Mouse (Mus musculus) ovary, adult 18-20 months (tissue): ENCODE measurements around the gene Abcc4.

Experiments
- DNase-seq: peaks from one replicate; pipeline ENCODE4 v3.0.0; 2022; ENCODE audit warnings: low spot score, mixed read lengths

Abcc4 gene

DNA sequence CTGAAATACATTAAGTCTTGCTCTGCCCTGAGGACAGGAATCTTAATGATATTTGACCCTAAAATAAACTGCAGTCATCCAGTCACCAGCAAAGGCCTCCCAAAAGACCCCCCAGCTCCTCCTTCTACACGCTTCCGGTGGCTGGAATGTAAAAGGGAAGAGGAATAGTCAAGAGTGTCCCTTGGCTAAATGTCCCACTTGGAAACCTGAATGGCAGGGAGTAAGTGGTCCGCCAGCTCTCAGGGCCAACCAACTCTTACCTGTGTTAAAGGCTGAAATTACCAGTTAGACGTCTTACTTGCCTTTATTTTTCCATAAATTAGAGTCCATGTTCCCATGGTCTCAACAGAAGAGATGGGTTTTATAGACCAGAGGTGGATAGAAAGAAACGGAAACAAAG, 6.9 kb upstream of the Abcc4 start:
- no peak for DNase-seq

DNA sequence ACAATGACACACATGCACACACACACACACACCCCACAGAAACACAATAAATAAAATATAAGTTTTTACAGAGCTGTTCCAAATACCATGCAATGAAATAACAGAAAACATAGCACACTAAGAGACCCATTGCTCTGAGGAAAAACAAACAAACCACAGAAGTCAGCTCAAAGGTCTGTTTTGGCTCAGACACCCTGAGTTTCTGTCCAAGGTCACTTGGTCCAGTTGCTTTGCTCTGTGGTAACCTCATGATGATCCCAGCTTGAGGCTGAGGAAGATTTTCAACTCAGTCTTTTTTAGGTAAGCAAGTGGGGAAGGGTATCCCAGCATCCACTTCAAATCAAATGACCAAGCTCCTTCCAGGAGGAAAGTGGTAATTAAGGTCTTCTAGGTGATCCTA, 4.9 kb upstream of the Abcc4 start:
- DNase-seq, result no peak

DNA sequence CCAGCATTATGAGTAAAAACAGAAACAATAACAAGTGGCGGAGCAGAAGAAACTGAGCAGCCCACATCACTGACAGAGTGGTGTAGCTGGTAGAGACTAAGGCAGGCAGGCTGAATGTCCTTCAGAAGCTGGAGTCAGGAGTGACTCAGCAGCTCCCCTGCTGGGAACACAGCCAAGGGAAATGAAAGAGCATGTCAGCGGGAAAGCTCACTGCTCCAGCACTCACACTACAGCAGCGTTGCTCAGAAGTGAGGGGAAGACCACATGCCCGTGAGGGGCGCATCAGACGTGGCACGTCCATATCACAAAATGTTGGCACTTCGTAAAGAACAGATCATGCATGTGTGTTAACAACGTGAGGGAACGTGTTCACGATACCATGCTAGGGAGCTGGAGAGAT, 3.7 kb upstream of the Abcc4 start:
- peak; percentile 86 for DNase-seq

DNA sequence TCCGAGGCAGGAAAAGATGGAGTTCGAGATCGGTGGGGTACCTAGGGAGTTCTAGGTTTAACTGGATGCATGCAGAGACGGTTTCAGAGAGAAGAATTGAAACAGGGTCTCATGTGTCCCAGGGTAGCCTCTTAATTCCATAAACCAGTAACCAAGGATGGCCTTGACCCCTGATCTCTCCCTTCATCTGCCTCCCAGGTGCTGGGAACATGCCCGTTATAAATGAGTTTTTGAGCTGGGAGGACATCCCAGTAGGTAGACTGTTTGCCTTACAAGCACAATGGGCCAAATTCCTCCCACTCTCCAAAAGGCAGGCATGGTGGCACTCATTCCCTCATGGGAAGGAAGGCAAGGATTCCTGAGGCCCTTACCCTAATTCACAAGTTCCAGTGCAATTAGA, 2.1 kb upstream of the Abcc4 start:
- DNase-seq, result no peak

DNA sequence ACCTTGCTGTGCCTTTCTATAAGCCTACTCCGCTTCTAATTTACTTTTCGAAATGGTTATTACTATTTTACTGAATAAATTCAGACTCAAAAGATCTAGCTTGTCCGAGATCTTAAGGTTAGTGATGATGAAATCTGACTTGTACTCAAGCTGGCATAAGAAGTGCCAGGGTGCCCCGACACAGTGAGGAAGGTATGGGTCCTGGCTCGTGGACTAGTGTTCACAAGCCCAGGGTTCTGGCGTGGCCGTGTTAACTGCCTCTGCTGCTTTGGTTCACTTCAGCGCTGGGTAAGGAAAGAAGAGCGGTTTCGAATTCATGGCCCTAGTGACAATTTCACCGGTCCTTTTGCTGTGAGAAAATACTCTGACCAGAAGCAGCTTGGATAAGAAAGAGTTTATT, 943 bp upstream of the Abcc4 start:
- no peak for DNase-seq

DNA sequence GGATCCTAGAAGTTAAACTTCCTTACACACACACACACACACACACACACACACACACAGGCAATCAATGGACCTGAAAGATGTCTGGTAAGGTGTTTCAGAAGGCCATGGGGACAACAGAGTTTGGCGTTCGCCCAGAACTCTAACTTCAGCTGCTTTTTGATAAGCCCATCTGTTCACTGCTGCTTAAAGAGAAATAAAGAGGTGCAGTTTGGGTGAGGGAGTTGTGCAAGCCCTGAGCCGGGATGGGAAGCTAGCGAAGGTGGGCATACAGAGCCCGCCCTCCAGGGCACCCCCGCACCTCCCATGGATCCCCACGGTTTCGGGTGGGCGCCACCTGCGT, 583 bp downstream of the Abcc4 start:
- DNase-seq, result no peak

DNA sequence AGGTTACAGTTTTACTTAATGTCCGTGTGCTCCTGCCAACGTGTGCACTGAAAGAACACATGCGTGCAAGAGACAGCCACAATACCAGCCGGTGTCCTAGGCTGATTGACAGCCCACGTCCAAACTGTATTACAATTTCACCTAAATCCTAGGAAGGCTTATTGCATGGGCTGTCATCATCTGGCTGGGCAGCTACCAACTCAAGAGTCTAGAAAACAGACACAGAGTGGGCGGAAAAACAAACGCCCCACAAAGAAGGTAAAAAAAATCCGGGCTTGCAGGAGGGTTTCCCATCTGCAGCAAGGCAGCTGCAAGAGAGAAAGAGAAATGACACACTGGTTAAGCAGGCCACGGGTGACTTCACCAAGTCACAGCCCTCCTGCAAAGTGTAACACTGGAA, 2.7 kb downstream of the Abcc4 start:
- no peak for DNase-seq

DNA sequence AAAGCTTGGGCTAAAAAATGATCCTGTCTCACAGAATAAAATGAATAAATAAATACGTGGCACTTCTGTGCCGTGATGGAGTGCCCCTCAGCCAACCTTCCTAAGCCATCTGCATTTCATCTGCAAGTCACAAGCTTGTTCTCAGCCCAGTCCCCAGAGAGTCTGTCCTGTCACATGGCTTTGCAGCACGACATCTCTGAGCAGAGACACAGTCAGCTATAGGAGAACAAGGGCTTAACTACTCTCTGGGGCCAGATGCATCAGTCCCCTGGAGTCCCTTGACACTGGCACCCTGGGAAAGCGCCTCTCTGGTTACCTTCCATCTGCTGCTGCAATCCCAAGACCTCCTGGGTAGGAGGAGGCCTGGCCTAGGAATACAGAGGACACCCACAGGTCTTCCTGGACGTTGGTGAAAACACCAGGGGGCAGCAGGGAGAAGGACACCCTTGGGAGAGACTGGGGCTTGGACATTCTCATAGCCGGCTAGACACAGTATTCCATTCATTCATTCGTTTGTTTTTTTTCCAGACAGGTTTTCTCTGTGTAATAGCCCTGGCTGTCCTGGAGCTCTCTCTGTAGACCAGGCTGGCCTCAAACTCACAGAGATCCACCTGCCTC, 3.9 kb downstream of the Abcc4 start:
- DNase-seq, result peak; percentile 16

DNA sequence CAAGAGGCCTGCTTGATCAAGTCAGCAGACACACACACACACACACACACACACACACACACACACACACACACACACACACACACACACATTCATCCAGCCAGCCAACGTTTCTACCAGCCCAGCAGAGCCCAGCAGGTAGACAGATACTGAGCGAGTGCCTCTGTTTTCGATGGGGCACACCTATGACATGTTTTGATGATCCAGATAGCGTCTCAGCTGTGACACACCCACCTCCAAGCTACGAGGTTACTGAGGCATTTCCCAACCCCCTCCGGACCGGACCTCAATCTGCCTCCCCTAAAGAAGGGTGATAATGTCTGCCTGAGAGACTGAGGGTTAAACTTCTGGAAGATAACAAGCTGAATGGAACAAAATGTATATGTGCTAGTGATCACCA, 5.4 kb downstream of the Abcc4 start:
- DNase-seq, result no peak

DNA sequence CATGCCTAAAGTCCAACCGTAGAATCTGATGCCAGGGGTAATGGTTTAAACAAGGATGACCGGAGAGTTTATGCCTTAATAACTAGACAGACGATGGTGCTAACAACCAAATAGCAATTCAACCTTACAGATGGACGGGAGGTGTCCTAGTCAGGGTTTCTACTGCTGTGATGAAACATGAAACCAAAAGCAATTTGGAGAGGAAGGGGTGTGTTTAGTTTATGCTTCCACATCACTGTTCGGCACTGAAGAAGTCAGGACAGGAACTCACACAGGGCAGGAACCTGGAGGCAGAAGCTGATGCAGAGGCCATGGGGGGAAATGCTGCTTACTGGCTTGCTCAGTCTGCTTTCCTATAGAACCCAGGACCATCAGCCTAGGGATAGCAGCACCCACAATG, 6.1 kb downstream of the Abcc4 start:
- DNase-seq, result no peak

DNA sequence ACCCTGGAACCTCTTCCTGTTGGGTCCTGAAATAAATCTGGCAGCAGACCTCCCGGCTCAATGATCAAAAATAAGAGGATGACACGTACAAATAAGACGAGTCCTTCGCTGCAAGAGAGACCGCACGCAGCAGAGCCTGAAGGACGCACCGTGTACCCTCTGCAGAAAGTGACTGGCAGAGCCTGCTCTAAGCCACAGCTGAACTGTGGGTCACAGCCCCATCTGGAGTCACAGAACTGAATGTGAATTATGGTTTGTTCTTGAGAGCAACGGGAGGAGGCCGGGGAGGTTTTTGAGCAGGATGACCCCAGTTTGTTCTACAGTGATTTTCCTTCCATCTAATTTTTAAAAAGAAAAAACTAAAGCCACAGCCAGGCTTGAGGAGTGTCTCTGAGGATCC, 6.5 kb downstream of the Abcc4 start:
- no peak for DNase-seq

DNA sequence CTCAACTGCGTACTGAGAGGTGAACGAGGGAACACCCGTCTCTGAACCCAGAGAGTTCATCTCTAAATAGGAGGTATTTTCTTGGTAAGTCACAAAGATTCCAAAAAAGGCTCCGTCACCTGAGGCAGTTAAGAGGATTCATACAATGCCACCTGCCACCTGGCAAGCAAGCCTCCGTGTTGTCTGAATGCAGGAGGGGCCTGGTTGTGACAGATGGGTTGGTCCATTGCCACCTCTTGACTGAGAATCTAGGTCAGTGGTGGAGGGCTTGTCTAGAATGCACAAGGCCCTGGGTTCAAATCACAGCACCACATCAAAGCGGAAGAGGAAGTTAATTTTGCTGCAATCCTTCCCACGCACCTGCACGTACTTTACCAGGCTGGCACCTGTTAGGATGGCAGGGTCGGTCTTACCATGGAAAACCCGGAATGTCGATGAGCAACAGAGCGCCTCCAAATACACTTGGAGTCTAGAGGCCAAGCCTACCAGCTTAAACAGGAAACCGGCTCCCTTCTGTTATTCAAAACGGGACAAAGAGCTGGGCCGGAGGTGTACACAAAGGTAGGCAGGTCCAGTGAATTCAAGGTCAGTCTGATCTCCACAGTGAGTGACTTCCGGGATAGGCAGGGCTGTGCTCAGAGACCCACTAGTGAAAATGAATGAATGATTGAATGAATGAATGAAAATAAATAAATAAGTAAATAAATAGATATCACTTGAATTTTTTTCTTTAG, 9.3 kb downstream of the Abcc4 start:
- DNase-seq, result no peak

DNA sequence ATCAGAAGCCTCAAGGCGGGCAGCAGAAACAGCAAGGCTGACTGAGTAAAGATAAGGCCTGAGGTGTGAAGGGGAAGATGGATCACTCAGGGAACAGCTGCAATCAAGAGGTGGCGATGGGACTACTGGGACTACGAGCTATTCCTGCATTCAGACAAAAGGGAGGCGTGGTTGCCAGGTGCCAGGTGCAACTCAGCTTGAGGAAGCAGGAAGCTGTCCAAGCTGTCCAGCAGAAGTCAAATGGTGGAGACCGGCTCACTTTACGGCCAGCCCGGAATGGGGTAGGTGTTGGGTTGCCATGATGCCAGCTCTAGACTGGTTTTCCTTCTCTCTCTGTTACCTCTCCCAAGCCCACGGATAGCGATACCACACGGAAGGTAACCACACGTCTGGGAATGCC, 10.2 kb downstream of the Abcc4 start:
- DNase-seq, result no peak

DNA sequence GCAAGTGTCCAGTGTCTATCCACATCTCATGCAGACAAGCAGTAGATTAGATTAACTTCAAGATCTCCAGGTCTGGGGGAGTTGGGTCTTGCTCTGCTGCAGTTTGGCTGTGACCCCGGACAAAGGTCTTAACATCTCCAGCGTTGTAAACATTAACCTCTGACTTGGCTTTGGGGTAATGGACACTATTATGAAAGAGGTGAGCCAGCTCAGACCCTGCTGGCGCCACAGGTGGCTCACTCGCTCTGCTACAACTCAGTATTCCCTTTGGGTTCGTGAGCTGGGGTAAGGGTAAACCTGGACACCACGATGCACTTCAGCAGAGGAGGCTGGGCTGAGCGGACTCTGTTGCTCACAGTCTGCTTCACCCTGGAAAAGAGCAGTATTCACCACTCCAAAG, 11.7 kb downstream of the Abcc4 start:
- DNase-seq, result no peak

DNA sequence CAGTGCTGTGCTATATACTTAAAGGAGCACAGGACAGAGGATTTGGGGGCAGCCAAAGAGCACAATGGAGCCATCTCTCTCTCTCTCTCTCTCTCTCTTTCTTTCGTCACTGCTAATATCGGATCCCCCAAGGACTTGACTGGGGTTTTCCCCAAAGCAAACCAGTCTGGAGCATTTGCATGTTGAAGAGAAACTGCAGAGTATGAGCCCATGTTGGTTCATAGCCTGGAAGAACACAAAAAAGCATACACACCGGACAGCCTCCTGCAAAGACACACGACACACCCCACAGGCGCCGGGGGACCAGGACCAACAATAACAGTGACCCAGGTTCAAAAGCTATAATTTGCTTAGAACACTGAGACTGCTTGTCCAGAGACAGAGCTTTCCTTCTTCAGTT, 14.1 kb downstream of the Abcc4 start:
- DNase-seq, result no peak

DNA sequence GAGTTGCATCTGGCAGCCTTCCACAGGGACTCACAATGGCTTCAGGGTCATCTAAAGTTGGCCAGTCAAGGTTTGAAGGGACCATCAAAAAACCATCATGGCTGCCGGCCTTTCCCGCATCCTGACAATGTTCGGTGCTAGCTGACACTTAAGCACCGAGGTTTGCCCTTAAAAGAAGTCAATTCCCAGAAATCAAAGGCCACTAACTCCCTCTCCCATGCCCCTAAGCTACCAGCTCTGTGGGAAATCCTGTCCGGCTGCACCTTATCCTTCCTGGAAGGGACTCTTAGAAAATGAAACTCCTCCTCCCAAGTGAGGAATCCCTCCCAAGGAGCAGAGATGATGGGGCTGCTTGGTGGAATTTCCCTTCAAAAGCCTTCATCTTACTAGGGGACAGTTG, 14.6 kb downstream of the Abcc4 start:
- DNase-seq, result no peak

DNA sequence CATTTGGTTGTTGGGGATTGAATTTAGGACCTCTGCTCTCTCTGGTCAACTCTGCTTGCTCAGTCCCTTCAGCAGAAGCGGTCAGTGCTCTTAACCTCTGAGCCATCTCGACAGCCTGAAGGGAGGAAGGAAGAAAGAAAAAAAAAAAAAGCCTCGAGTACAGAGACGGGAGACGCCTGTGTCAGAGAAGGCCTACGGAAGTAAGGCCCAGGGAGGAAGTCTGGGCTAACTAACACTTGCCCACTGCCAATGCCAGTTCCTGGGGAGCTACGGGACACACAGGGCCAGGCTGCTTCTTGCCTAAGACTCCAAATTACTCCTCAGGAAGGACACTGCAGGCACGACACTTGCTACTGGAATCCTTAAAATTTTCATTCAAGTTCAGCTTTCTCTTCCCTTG, 15.1 kb downstream of the Abcc4 start:
- DNase-seq, result no peak

DNA sequence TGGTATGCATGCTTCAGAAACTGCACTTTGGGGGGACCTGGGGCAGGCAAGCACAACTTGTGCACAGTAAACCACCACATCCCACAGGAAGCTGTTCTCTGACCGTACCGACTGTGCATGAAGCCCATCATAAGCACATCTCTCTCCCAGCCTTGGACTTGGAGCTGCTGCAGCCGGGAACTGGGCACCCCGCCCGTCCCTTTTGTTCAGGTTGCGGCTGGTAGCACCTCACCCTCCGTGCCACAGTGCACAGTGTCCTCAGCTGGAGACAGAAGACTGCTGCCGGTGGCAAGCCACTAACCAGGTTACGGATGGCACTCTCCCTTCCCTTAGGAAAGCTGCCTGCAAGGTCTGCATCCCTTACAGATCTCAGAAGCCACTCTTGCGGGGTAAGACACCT, 15.7 kb downstream of the Abcc4 start:
- peak; percentile 19 for DNase-seq

DNA sequence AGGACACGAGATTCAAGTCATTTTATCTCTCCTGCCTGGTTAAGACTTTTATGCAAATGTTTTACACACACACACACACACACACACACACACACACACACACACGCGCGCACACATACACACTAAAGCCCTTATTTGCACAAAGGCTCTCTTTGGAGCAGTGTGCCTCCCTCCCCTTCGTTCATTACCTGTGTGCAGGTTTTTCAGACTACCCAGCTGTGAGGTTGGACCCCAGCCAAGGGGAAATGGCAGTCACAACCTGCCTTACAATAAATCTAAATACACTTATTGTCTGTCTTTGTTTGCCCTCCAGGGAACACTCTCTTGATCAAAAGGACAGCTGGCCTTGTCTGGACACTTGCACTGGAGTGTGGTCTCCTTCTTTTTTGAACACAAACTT, 17.4 kb downstream of the Abcc4 start:
- no peak for DNase-seq

DNA sequence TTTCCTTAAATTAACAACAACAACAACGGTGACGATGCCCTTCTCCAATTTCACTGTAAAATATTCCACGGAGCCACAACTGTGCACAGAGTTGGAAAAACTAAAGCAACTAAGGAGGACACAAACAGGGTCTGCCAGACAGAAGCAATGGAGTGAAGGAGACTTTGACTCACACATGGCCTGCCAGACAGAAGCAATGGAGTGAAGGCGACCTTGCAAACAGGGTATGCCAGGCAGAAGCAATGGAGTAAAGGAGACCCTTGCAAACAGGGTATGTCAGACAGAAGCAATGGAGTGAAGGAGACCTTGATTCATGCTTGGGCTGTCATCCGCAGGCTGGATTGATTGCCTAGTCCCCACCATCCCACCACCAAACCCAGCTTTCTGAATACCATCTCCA, 19.2 kb downstream of the Abcc4 start:
- no peak for DNase-seq

DNA sequence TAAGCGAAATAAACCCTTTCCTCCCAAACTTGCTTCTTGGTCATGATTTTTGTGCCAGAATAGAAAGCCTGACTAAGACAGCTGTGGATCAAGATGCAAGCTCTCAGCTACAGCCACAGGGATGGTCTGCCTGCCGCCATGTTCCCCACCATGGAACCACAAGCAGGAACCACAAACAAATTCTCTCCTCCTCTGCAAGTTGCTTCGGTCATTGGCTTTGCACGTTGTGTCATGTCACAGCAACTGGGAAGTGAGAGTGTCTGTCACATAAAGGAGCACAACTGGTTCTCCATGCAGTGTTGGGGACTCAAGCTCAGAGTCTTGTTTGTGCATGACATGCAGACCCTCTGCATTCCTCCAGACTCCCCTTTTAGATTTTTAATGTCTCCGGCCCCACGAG, 20.4 kb downstream of the Abcc4 start:
- DNase-seq, result no peak

DNA sequence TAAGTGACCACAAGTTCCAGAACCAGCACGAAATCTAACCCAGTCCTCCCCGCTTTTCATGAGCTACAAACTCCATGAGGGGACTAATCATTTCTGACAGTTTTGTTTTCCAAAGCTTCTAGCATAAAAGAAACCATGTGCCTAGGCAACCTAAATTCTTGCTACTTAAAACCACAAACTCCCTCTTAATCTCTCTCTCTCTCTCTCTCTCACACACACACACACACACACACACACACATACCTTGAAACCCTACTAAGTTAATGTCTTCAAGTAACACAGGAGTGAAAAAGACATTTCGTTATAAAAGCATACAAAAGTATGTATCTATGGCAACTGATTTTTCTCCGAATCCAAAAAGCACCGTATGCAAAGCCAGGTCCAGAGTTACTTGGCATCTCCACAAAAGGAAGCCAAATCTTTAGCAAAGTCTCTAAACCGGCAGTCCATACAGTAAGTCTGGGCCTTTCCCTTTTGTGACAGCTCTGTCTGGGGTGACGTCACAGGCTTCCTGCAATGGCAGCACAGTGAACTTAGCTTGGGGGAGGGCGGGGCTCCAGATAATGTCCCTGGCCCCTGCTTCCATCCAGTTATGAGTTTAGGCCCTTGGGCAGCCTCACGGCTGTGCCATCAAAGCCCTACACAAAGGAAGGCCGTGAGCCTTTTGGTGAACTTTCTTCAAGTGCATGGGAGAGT, 23.5 kb downstream of the Abcc4 start:
- no peak for DNase-seq

DNA sequence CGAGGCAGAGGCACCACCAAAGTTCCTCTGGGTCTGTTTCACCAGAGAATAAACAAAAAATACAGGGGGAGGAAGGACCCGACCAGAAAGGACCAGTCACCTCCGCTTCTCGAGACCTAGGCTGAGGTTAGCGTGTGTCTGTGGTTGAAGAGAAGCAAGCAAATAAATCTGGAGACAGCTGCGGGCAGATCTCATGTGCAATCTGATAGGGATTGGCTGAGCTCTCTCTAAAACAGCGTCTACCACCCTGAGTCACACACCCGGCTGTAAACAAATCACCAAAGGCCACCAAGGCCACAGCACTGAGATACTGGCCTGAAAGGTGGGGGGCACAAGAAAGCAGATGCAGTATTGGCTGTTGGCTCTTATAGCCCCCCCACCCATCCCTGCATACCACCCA, 24.9 kb downstream of the Abcc4 start:
- DNase-seq, result no peak
